ENCODE assay signal across 11 mouse cellular contexts in genomic region chr4:118108779-118109178, GRCm38 (mm10). TPM values are rescaled to one million over a fixed set of nuclear protein-coding genes. Genes with fewer than 3 reads are reported as not detected.
DNase-seq lines count a peak whose midpoint lies in the region; ATAC-seq and TF ChIP-seq lines count a peak whose summit lies in the region.
"Had no signal": no experiment of that assay in that cellular context is flagged by ENCODE, and none has a peak within 500 bp of the region (broad histone marks: within the 10 kb centered on the region; RNA-seq: fewer than 3 reads in every experiment).

No protein-coding gene starts in this region.

- 60% methylated on average over 7 of the region's 7 CpGs for whole genome bisulfite sequencing in liver, postnatal 0 days (ENCODE audit: insufficient replicate concordance)
- WGBS in forebrain, embryonic 10.5 days, result 83% methylated on average over 7 of the region's 7 CpGs

- H3K36me3 ChIP-seq in liver, postnatal 0 days (replicated peaks; ENCODE audit: insufficient read depth, low read length), result no peaks in the 10 kb centered on the region
- peaks cover 43% of the 10 kb centered on the region for H3K36me3 ChIP-seq in forebrain, embryonic 10.5 days (replicated peaks)
- H3K36me3 ChIP-seq: midbrain, embryonic 13.5 days had no signal

- H3K9me3 ChIP-seq in liver, postnatal 0 days (ENCODE audit: low read length), result no peaks in the 10 kb centered on the region; the same call in 1 of the 2 replicates
- peaks cover 7% of the 10 kb centered on the region; the same call in 1 of the 2 replicates for H3K9me3 ChIP-seq in forebrain, embryonic 10.5 days
- H3K9me3 ChIP-seq: midbrain, embryonic 13.5 days had no signal

- no peak overlapping the region for H3K27ac ChIP-seq in gastrocnemius, adult 2 months
- H3K27ac ChIP-seq in liver, postnatal 0 days (ENCODE audit: low read depth), result 0 out of 2 replicates have a peak overlapping the region, but pooled peaks have one; percentile 19
- H3K27ac ChIP-seq in forebrain, embryonic 10.5 days, result no peak overlapping the region
- H3K27ac ChIP-seq: midbrain, embryonic 13.5 days had no signal

- TF ChIP-seq CTCF in gastrocnemius, adult 2 months (IDR thresholded peaks at IDR 0.05), result no peak
- no peak for TF ChIP-seq CTCF in liver, postnatal 0 days (IDR thresholded peaks at IDR 0.05; ENCODE audit: low read depth)

- H3K9ac ChIP-seq in liver, postnatal 0 days (replicated peaks), result no peak overlapping the region
- H3K9ac ChIP-seq: midbrain, embryonic 13.5 days had no signal

- no peaks in the 10 kb centered on the region for H3K27me3 ChIP-seq in liver, postnatal 0 days (ENCODE audit: insufficient read depth, low read length)
- no peaks in the 10 kb centered on the region for H3K27me3 ChIP-seq in forebrain, embryonic 10.5 days (ENCODE audit: poor library complexity, severe bottlenecking)
- H3K27me3 ChIP-seq: midbrain, embryonic 13.5 days had no signal

- peaks cover 9% of the 10 kb centered on the region; the same call in 1 of the 2 replicates for H3K4me1 ChIP-seq in liver, postnatal 0 days (ENCODE audit: insufficient read depth)
- H3K4me1 ChIP-seq in forebrain, embryonic 10.5 days, result peaks cover 6% of the 10 kb centered on the region; the same call in 1 of the 2 replicates
- H3K4me1 ChIP-seq: midbrain, embryonic 13.5 days had no signal

- intact Hi-C loops in gastrocnemius, adult 2 months (cut with DNase I), result no loop called here
- intact Hi-C loops in heart, postnatal 10 days (cut with DNase I), result no loop called here
- intact Hi-C loops in left cerebral cortex, postnatal 10 days (cut with DNase I), result no loop called here

- no peak overlapping the region for H3K4me3 ChIP-seq in gastrocnemius, adult 2 months
- no peak overlapping the region for H3K4me3 ChIP-seq in liver, postnatal 0 days (ENCODE audit: low read depth, low read length)
- no peak overlapping the region for H3K4me3 ChIP-seq in forebrain, embryonic 10.5 days
- H3K4me3 ChIP-seq: midbrain, embryonic 13.5 days had no signal

- TF ChIP-seq EP300 in liver, postnatal 0 days (IDR thresholded peaks at IDR 0.05; ENCODE audit: low read depth), result no peak

- DNase-seq in gastrocnemius, adult 2 months, result peak; percentile 56
- no peak for DNase-seq in gastrocnemius, adult 18-20 months (ENCODE audit: low spot score)
- DNase-seq in c-Kit-positive CD71-positive TER-119-negative erythroid progenitor cells, embryonic 14.5 days (ENCODE audit: low read depth), result peak; percentile 27
- peak; percentile 55 to 58 for DNase-seq in heart, postnatal 10 days
- peak; percentile 38 for DNase-seq in liver, postnatal 0 days
- DNase-seq in forebrain, embryonic 10.5 days (ENCODE audit: extremely low spot score, low spot score), result no peak
- DNase-seq in frontal cortex, postnatal 10 days (ENCODE audit: low spot score in 2 of 2), result no peak
- no peak for DNase-seq in left cerebral cortex, postnatal 10 days (ENCODE audit: extremely low spot score in 1 of 2, low spot score in 2 of 2)
- DNase-seq: layer of hippocampus, adult 9-11 months; thymus, postnatal 14 days had no signal

- no peak for ATAC-seq in liver, postnatal 0 days
- ATAC-seq: midbrain, embryonic 13.5 days had no signal

- H3K4me2 ChIP-seq in liver, postnatal 0 days (ENCODE audit: low read depth, low read length), result peak overlapping the region; percentile 47
- H3K4me2 ChIP-seq: midbrain, embryonic 13.5 days had no signal

RNA-seq across cellular contexts. Expression of gene St3gal3, which starts 25.9 kb away (rescaled TPM):
- total RNA-seq in gastrocnemius, adult 2 months (2021), result 10 to 100 TPM; 73.4 to 75.0 TPM
- total RNA-seq in gastrocnemius, adult 18-20 months (2021), result 10 to 100 TPM; 70.4 to 73.6 TPM
- total RNA-seq in heart, postnatal 10 days (2021), result 10 to 100 TPM; 31.1 to 31.5 TPM
- polyA plus RNA-seq in liver, postnatal 0 days (2015; fragmentation: Nextera tagmentation; extraction: Ambion mirVana), result 4.5 and 5.1 TPM in 2 replicates
- 5.8 and 5.9 TPM in 2 replicates for polyA plus RNA-seq in forebrain, embryonic 10.5 days (2016; fragmentation: Nextera tagmentation; extraction: Ambion mirVana)
- total RNA-seq in left cerebral cortex, postnatal 10 days (2021), result 10 to 100 TPM; 36.8 to 40.2 TPM

Comparison
In these comparisons a context has a peak if more than half of its experiments do, and no peak if none do; other contexts are left out.
1. DNase-seq: peak in gastrocnemius, adult 2 months (single experiment), c-Kit-positive CD71-positive TER-119-negative erythroid progenitor cells, embryonic 14.5 days (single experiment), heart, postnatal 10 days (2 of 2) and liver, postnatal 0 days (single experiment); none in gastrocnemius, adult 18-20 months (single experiment), forebrain, embryonic 10.5 days (single experiment), frontal cortex, postnatal 10 days (0 of 2) and left cerebral cortex, postnatal 10 days (0 of 2).